Mouse (Mus musculus) kidney, postnatal 0 days (tissue): ENCODE measurements around the gene Slc38a5. TPM values are rescaled to one million over a fixed set of nuclear protein-coding genes. Genes with fewer than 3 reads are reported as not detected.
A peak's percentile ranks its signal among the peaks of the same experiment; 100 is the strongest.
"Not testable (repeated sequence)": the region's sequence is repeated elsewhere in the genome, so short reads cannot be mapped to it uniquely, and the experiment has no call there.

Experiments used
- ATAC-seq: fragments of 200-750 bp; cut with Nextera tagmentation; replicated peaks from 2 replicates; pipeline ENCODE4 v1.8.0; 2017; ENCODE audit warnings: low read depth, moderate number of reproducible peaks, moderate TSS enrichment, moderate library complexity; ENCODE audit not compliant: low FRiP score
- DNase-seq: peaks from one replicate; pipeline ENCODE4 v3.0.0-alpha.2; 2016; ENCODE audit warnings: low spot score
- H3K27ac ChIP-seq: fragments of 300-500 bp; sonication (generic); 2 replicates; pipeline ENCODE4 v1.5.1; 2014; ENCODE audit warnings: mild to moderate bottlenecking
- H3K27me3 ChIP-seq: fragments of 300-500 bp; sonication (generic); 2 replicates; pipeline ENCODE4 v1.6.1; 2014; ENCODE audit warnings: low read length, mixed read lengths; ENCODE audit not compliant: insufficient read depth
- H3K36me3 ChIP-seq: fragments of 300-500 bp; sonication (generic); 2 replicates; pipeline ENCODE4 v1.6.1; 2014; ENCODE audit warnings: low read length, mixed read lengths; ENCODE audit not compliant: insufficient read depth
- H3K4me1 ChIP-seq: fragments of 300-500 bp; sonication (generic); replicated peaks from 2 replicates; pipeline ENCODE4 v1.6.1; 2014; ENCODE audit warnings: antibody characterized with exemption, low read length, mixed read lengths; ENCODE audit not compliant: insufficient read depth
- H3K4me2 ChIP-seq: fragments of 300-500 bp; sonication (generic); 2 replicates; pipeline ENCODE4 v1.6.1; 2014; ENCODE audit warnings: mild to moderate bottlenecking, low read length, moderate library complexity, mixed read lengths
- H3K4me3 ChIP-seq: fragments of 300-500 bp; sonication (generic); replicated peaks from 2 replicates; pipeline ENCODE4 v1.5.1; 2014; ENCODE audit warnings: low read depth, low read length
- H3K9ac ChIP-seq: fragments of 300-500 bp; sonication (generic); 2 replicates; pipeline ENCODE4 v1.6.1; 2014; ENCODE audit warnings: low read depth, low read length
- H3K9me3 ChIP-seq: fragments of 300-500 bp; sonication (generic); replicated peaks from 2 replicates; pipeline ENCODE4 v1.6.1; 2016; ENCODE audit warnings: low read length, inconsistent platforms, mixed read lengths
- CTCF ChIP-seq: IDR thresholded peaks from 2 replicates; pipeline ENCODE4 v1.5.1; 2016; ENCODE audit warnings: antibody characterized with exemption, low read depth, mild to moderate bottlenecking, moderate library complexity
- WGBS: fragments of 180-500 bp; shearing (Covaris S2); extraction: QIAGEN DNeasy Blood & Tissue Kit; methylation state at CpG from one replicate; pipeline ENCODE4 v1.1.7; 2014; 5-methylcytosine and 5-hydroxymethylcytosine counted together
- polyA plus RNA-seq: library from polyadenylated mRNA; unstranded; fragments of >200 nt; fragmentation: Nextera tagmentation; extraction: Ambion mirVana; gene quantifications from 2 replicates; pipeline ENCODE4 v1.2.1, GENCODE M21; 2015

Slc38a5 gene
- polyA plus RNA-seq, 1 experiment from 2014 or later: 0.42 TPM

DNA sequence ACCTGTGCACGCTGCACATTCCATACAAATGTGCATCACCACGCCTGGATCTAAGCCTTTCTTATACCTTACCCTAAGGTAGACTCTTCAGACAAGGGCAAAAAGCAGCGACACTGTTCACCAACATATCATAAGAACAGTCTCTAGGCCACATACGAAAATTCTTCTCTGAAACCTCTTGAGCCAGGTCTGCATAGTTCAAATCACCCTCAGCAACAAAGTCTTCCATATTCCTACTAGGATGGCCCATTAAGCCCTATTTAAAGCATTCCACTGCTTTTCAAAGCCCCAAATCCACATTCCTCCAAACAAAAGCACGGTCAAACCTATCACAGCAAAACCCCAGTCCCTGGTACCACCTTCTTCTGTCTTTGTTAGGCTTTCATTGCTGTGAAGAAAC lies 17.7 kb downstream of the Slc38a5 start:
- DNase-seq (no peak), ATAC-seq (no peak)
- no peak for TF ChIP-seq CTCF
- Histone ChIP-seq H3K4me1 (no peaks in the 10 kb centered on the region), H3K4me3 (no peak overlapping the region), H3K27ac (no peak overlapping the region), H3K27me3 (no peaks in the 10 kb centered on the region), H3K4me2 (no peak overlapping the region), H3K9me3 (no peaks in the 10 kb centered on the region), H3K36me3 (no peaks in the 10 kb centered on the region), H3K9ac (no peak overlapping the region)
- 79% methylated on average over 5 of the region's 5 CpGs for WGBS

DNA sequence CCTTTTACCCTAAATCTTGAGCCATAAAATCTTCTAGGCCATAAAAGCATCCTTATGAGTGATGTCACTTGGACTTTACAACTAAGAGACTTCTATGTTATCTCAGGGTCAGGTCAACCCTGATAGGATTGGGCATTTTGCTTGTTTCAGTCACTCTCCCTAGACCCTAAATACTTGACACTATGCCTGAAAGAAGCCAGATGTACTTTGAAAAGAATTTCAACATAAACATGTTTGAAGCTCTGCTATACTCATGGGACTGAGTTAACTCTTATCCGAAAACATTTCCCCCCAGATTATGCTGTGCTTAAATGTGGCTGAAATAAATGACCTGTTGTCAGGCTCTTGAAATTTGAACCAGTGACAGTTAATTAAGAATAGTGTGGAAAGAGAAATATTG lies 38.4 kb downstream of the Slc38a5 start:
- TF ChIP-seq CTCF: no peak
- DNase-seq (peak; percentile 55), ATAC-seq (no peak)
- Histone ChIP-seq H3K27me3 (no peaks in the 10 kb centered on the region), H3K9me3 (no peaks in the 10 kb centered on the region), H3K4me1 (no peaks in the 10 kb centered on the region), H3K4me2 (no peak overlapping the region), H3K4me3 (no peak overlapping the region), H3K36me3 (no peaks in the 10 kb centered on the region), H3K27ac (no peak overlapping the region), H3K9ac (no peak overlapping the region)
- 43% methylated on average over 1 of the region's 1 CpGs for WGBS

DNA sequence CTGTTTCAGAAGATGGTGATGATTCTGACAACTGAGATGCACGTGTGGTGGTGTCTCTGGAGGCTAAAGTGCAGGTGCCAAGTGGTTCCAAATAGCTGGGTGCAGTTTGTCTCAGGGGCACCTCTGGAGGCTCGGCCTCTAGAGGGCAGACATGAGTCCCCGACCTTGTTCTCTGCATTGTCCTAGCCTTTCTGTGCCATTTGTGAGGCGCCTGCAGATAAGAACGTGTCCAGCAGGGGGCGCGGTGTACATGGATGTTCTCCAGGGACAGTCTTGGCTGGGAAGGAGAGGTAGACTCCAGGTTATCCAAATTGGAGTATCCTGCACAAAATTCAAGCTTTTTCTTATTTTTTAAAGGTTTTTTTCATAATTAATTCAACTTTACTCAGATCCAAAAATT lies 44.0 kb downstream of the Slc38a5 start:
- not testable (repeated sequence) for H3K4me2 ChIP-seq, ATAC-seq, H3K4me1 ChIP-seq, H3K4me3 ChIP-seq, H3K9ac ChIP-seq, H3K27me3 ChIP-seq, H3K27ac ChIP-seq, H3K36me3 ChIP-seq, H3K9me3 ChIP-seq
- DNase-seq: peak; percentile 10
- WGBS: 11% methylated on average over 7 of the region's 7 CpGs
- peak; percentile 43; the same call in 1 of the 2 replicates for TF ChIP-seq CTCF

DNA sequence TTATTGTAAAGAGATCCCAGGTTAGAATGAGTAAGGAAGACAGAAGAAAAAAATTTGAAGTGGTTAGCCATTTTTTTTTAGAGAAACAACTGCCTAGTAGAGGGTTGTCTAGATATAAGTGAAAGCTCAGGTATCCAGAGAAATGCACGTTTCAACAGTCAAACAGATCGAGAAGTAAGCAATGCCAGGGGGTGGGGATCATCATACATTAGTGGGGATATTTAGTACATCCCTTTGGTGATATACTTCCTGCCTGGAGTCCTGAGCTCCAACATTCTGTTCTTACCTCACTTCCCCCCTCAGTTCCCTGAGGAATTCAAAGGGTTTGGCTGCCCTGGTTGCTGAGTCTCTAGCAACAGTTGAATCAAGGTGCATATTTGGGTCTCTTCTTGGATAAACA lies 56.2 kb downstream of the Slc38a5 start, which contains the start of gene Ssxb10:
Ssxb10 (plus strand) TSS at position 301 of the 400 bp plus-strand sequence.
- Histone ChIP-seq H3K4me3 (no peak within 1 kb of the TSS), H3K27me3 (no peaks in the 10 kb centered on the region), H3K4me2 (no peak within 1 kb of the TSS), H3K9ac (no peak within 1 kb of the TSS), H3K4me1 (no peaks in the 10 kb centered on the region), H3K27ac (no peak within 1 kb of the TSS), H3K36me3 (no peaks in the 10 kb centered on the region), H3K9me3 (no peaks in the 10 kb centered on the region)
- TF ChIP-seq CTCF: no peak
- ATAC-seq: no peak
- 55% methylated on average over 2 of the region's 2 CpGs for WGBS
- DNase-seq: no peak

Other genes with a start within 250 kb of the Slc38a5 start
- 32.5 and 34.1 TPM in 2 replicates for gene Suv39h1, start 196.4 kb upstream of the Slc38a5 start, polyA plus RNA-seq
- 0.16 and 0.28 TPM in 2 replicates for gene Was, start 180.6 kb upstream of the Slc38a5 start, polyA plus RNA-seq
- 17.9 and 19.5 TPM in 2 replicates for gene Wdr13, start 138.2 kb upstream of the Slc38a5 start, polyA plus RNA-seq
- 766 and 794 TPM in 2 replicates for gene Rbm3, start 125.3 kb upstream of the Slc38a5 start, polyA plus RNA-seq
- gene Tbc1d25, start 95.0 kb upstream of the Slc38a5 start, polyA plus RNA-seq: 9.6 and 10.4 TPM in 2 replicates
- 50.9 and 54.2 TPM in 2 replicates for gene Ebp, start 77.6 kb upstream of the Slc38a5 start, polyA plus RNA-seq
- gene Porcn, start 64.6 kb upstream of the Slc38a5 start, polyA plus RNA-seq: 7.7 and 8.9 TPM in 2 replicates
- gene Ftsj1, start 18.7 kb upstream of the Slc38a5 start, polyA plus RNA-seq: 27.7 and 29.2 TPM in 2 replicates
- not detected in 2 replicates for gene Ssxb10, start 56.3 kb downstream of the Slc38a5 start, polyA plus RNA-seq
- not detected in 2 replicates for gene Ssxb9, start 95.8 kb downstream of the Slc38a5 start, polyA plus RNA-seq
- not detected in 2 replicates for gene Ssxb1, start 142.2 kb downstream of the Slc38a5 start, polyA plus RNA-seq
- gene Ssxb2, start 190.6 kb downstream of the Slc38a5 start, polyA plus RNA-seq: not detected in 2 replicates